Mouse (Mus musculus) gastrocnemius, postnatal 36 days (tissue): Measurements from ENCODE around the gene Marcks. TPM values are rescaled to one million over a fixed set of nuclear protein-coding genes. Genes with fewer than 3 reads are reported as not detected.

ENCODE experiments used
- DNase-seq, 2 experiments: peaks; one replicate each; pipeline ENCODE4 v3.0.0; 2022
- intact Hi-C: fragments of 180-260 bp; cut with DNase I; formaldehyde crosslinking; loops from one replicate; pipeline ENCODE4 v1.15.1; 2025
- long read RNA-seq, 2 experiments: library from polyadenylated mRNA; stranded (forward); transcript quantifications; one replicate each; pipeline ENCODE4 v2.0.0; 2021
- total RNA-seq, 2 experiments: library from RNA; stranded (reverse); gene quantifications; 2 replicates each; pipeline ENCODE4 v1.2.3; 2021

Gene Marcks
- total RNA-seq = 10 to 100 TPM; 23.9 to 25.0 TPM
- long read RNA-seq, experiment 1, full-length matches to known transcripts = 13 of 24 reads
- long read RNA-seq, experiment 1, partial matches to known transcripts = 0 of 24 reads
- long read RNA-seq, experiment 1, other reads (novel, unspliced or antisense) = 11 of 24 reads
- long read RNA-seq, experiment 2, full-length matches to known transcripts = 20 of 32 reads
- long read RNA-seq, experiment 2, partial matches to known transcripts = 0 of 32 reads
- long read RNA-seq, experiment 2, other reads (novel, unspliced or antisense) = 12 of 32 reads

- intact Hi-C loops = loop anchor here (5.0 kb wide), 2 partner anchors 258 to 1708 kb away; no protein-coding TSS in a partner anchor
- DNase-seq = peak; percentile 76 to 83
Observed at GRCm38 (mm10) chr10:37138778-37139442, at the start of gene Marcks. Gene Marcks (minus strand): TSS chr10:37138920.

DNA sequence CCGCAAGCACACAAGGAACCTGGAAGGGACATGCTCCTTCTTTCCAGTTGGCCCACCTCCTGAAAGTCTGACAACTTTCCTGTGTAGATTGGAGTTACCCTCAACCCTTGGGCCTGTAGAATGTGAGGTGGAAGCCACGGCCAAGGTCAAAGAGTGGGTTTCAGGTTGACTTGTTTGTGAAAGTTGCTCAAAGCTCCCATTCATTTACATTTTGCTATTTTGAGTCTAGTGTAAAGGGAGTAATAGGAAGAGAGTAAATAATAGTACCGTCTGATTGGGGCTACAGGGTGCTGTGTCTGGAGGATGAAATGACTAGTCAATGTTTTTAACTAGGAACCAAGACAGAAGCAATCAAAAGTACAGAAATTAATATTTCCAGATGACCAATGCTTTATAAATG, 38.4 kb upstream of the Marcks start:
- intact Hi-C loops = no loop called here
- no peak for DNase-seq

DNA sequence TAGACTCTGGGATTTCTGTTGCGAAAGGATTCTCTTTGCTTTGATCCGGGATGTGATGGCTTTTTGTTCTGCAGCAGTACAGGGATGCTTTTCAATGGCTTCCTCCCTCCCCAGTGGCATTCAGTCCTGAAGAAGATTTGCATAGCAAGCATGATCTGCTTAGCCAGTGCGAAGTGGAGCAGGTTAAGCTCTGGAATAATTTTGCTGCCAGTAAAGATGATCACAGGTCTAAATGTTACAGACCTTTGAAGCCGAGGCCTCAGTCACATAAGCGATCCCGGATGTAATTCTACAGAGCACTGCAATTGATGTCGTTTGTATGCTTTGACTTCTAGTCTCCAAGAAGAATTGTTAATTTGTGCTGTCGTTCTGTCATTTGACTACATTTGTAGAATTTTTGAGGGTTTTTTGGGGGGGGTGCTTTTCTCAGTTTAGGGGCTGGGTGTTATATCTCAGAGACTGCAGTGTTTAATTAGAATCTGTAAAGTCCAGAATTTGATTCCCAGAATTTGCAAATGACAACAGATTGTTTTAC, 33.8 kb upstream of the Marcks start:
- intact Hi-C loops = no loop called here
- DNase-seq = no peak

DNA sequence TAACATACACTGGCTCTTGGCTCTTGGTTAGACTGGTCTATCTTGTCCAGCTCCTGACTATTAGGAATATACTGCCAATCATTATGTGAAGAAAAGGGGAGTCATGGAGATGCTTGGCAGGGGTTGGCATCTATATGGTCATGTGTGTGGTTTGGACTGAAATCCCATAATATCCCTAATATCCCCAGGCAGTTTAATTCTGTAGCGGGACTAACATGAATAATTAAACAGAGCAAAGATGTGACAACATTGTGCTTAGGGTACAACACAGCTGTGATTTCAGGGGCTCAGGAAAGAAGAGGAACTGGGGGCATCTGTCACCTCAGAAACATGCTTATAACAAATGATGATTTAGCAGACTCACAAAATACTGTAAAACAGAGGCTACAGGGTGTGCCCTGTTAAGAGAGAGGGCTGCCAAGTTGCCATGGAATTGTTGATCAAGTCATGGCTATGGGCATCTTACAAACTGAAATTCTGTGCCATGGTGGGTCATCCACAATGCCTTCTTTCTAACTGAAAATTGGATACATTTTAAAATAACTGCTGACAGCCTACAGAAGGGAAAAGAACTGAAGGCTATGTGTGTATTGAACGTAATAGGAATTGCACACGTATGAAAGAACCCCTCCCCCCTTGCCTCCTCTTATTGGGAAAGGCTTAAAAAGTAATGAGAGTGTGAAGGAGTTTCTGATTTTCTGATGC, 33.1 kb upstream of the Marcks start:
- DNase-seq = no peak
- intact Hi-C loops = no loop called here

DNA sequence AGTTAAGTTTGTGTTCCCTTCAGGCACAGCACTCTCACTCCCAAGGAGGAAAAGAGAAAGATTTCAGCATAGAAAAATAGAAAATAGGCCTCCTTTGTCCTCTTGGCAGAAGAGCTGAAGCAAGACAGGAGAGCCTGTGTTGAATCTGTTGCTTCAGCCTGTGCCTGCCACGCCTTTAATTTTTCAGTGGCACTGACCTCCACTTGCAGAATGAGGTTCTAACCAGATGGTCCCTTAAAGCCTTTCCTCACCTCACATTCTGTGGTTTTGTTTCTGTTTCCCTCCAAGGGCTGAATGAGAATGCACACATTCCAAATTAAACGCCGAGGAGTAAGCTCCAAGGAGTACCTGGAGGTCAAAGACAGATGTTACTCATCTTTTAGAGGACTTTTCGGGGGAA, 32.2 kb upstream of the Marcks start:
- intact Hi-C loops = no loop called here
- no peak for DNase-seq

DNA sequence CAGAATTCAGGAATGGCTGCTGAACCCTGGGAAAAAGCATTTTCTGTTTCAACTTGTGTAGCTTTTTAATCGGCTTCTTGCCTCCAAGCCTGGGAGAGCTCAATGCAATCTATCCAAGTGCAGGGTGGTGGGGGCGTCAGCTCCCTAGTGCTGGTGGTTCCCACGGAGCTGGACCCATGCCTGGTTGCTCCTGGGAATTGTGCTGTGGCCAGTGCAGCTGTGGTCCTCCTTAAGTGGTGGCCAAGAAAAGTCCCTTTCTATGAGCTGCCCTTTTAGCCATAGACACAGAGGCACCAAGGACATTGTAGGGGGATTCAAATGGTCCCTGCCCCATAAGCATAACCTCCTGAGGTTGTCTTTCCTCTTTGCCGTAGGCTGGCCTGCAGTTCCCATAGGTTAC, 31.7 kb upstream of the Marcks start:
- intact Hi-C loops = no loop called here
- peak; percentile 68 for DNase-seq

GRCm38 (mm10) chr10:37167527-37167926, 28.8 kb upstream of the Marcks start:
- no peak for DNase-seq
- intact Hi-C loops = no loop called here

DNA sequence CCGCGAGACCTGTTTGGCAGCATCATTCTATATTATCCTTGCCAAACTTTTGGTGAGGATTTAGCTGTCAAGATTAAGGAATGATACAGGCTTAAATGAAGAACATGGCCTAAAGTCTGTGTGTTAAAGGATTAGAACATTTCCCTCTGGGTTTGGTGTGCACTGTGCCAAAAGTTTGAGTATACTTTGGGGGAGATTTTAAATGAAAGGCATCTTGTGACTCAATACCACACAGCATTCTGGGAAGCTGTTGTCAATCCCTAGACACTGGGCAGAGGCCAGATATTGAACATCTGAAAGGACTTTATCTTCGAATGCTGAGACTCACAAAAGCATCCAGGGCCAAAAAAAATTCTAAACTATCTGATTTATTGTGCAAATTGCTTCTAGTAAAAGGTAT, 21.0 kb upstream of the Marcks start:
- no peak for DNase-seq
- intact Hi-C loops = no loop called here

- DNase-seq = peak in 1 of 2 experiments; percentile 10
- intact Hi-C loops = no loop called here
Observed at GRCm38 (mm10) chr10:37157156-37157555, 18.4 kb upstream of the Marcks start.

GRCm38 (mm10) chr10:37155131-37155530, 16.4 kb upstream of the Marcks start:
- no peak for DNase-seq
- intact Hi-C loops = no loop called here

GRCm38 (mm10) chr10:37151539-37152271, 13.0 kb upstream of the Marcks start:
- DNase-seq = no peak
- intact Hi-C loops = no loop called here

- no peak for DNase-seq
- intact Hi-C loops = no loop called here
Observed at GRCm38 (mm10) chr10:37148016-37148415, 9.3 kb upstream of the Marcks start.

- no peak for DNase-seq
- intact Hi-C loops = no loop called here
Observed at GRCm38 (mm10) chr10:37145456-37145855, 6.7 kb upstream of the Marcks start.

DNA sequence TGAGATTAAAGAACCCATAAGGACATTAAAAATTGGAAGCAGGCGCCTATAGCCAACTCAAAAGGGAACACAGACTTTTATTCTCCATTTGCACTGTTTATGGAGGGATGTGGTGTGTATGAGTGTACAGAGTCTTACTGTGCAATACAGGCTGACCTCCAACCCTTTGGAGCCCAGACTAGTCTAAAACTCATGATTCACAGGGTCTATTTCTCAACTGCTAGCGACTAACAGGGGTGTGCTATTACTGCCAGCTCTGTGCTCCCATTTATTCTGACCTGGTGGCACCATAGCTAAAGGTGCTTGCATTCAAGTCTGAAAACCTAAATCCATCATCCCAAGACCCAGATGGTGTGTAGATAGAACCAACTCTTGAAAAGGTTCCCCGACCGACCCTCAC, 2.9 kb upstream of the Marcks start:
- no peak for DNase-seq
- intact Hi-C loops = no loop called here

GRCm38 (mm10) chr10:37140736-37141451, 2.2 kb upstream of the Marcks start:
- intact Hi-C loops = no loop called here
- DNase-seq = peak; percentile 81 to 88

DNA sequence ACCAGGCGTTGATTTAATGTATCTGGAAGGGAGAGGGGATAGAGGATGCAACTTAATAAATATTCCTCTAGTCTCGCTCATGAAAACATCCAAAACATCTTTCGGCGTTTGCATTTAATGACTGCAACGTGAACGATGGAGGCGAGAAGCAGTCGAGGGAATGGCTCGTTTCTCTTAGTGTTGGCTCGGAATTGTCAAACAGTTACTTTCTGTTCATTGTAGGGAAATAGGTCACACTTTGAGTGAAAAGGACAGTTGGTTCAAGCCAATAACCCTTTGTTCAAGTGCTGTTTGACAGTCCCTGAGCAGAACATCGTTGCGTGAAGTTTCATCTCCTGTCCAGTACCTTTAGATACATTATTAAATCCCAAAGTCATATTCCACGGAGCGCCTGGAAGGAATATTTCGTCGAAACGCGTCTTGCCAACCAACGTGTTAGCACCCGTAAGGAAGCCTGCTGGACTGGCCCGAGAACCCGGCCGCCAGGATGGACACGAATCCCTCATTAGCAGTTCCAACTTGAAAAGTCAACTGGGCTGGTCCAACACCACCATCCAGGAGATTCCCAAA, 1.5 kb upstream of the Marcks start:
- intact Hi-C loops = no loop called here
- DNase-seq = peak in 1 of 2 experiments; percentile 41

DNA sequence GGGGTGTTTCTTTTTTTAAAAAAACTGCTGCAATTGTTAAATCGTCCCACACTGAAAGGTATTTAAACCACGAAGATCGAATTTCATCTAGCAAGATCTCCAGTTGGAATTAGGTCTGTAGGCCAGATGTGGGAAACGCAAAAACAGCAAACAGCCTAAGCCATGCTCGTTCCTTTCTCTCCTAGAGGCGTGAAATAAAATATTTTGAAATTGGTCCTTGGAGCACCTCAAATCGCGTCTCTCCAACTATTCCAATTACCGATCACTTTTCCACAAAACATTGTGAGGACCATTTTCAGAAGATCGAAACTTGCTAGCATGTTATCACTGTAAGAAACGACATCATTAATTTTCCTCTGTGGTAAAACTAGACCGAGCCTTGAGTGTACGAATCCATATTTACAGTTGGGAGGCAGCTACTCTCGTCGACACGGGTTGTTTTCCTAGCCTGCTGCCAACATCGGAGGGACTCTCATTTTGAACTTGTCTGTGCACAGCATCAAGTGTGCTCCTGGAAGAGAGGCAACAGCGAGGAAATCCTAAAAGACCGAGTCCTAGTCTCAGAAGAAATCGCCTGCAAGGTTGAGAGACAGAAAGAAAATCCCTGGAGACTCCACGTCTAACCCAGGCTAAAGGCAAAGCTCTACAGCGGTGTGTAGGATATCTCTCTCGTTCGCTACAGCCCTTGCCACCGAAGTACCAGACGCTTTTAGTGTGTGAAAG, 884 bp upstream of the Marcks start:
- intact Hi-C loops = loop anchor here (5.0 kb wide), 2 partner anchors 258 to 1708 kb away; no protein-coding TSS in a partner anchor
- DNase-seq = peak in 1 of 2 experiments; percentile 36

DNA sequence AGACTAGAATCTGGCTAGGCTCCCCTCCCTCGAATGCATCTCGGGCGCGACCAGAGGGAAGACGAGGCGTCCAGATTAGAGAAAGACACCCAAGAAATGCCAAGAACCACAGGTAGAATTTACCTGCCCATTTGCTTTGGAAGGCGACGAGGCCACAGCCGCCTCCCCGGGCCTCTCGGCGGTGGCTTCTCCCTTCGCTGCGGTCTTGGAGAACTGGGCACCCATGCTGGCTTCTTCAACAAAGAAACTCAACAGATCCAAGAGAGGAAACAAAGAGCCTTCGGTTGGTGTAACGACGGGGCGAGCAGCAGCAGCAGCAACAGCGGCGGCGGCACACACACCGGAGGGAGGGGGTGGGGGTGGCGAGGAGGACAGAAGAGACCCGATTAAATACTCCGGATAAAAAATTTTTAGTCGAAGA, 399 bp downstream of the Marcks start:
- intact Hi-C loops = loop anchor here (5.0 kb wide), 2 partner anchors 259 to 1709 kb away; no protein-coding TSS in a partner anchor
- peak in 1 of 2 experiments; percentile 41 for DNase-seq
